Mouse (Mus musculus) heart, adult 2 months (tissue): ENCODE data around the gene Mogat2. TPM values are rescaled to one million over a fixed set of nuclear protein-coding genes. Genes with fewer than 3 reads are reported as not detected.

Source experiments
- DNase-seq, 2 experiments: peaks; one replicate each; pipeline ENCODE4 v3.0.0; 2021
- H3K27ac ChIP-seq: fragments of 200-600 bp; 2 replicates; pipeline ENCODE4 v1.8.1; 2022
- H3K27me3 ChIP-seq: fragments of 200-500 bp; 2 replicates; pipeline ENCODE4 v1.6.1; 2012; ENCODE audit warnings: mild to moderate bottlenecking, low read length, inconsistent platforms, mixed read lengths; ENCODE audit not compliant: control insufficient read depth, insufficient read depth
- H3K36me3 ChIP-seq: fragments of 200-500 bp; 2 replicates; pipeline ENCODE4 v1.6.1; 2012; ENCODE audit warnings: low read length, inconsistent platforms; ENCODE audit not compliant: control insufficient read depth, insufficient read depth
- H3K4me1 ChIP-seq: fragments of 200-500 bp; 2 replicates; pipeline ENCODE4 v1.6.1; 2011; ENCODE audit warnings: low read length; ENCODE audit not compliant: control insufficient read depth, insufficient read depth
- H3K4me3 ChIP-seq: fragments of 200-600 bp; 2 replicates; pipeline ENCODE4 v1.8.1; 2022
- H3K79me2 ChIP-seq: fragments of 200-500 bp; replicated peaks from 2 replicates; pipeline ENCODE4 v1.6.1; 2012; ENCODE audit warnings: mild to moderate bottlenecking, inconsistent platforms, low read length, moderate library complexity, mixed read lengths; ENCODE audit not compliant: control insufficient read depth, insufficient read depth
- H3K9ac ChIP-seq: fragments of 200-500 bp; 2 replicates; pipeline ENCODE4 v1.6.1; 2012; ENCODE audit warnings: low read depth, mild to moderate bottlenecking, control low read depth, inconsistent platforms, low read length, mixed read lengths
- CTCF ChIP-seq: fragments of 200-600 bp; IDR thresholded peaks from 2 replicates; pipeline ENCODE4 v1.8.1; 2022; ENCODE audit warnings: antibody characterized with exemption, mild to moderate bottlenecking, moderate library complexity
- EP300 ChIP-seq: fragments of 200-500 bp; IDR thresholded peaks from 2 replicates; pipeline ENCODE4 v1.6.1; 2011; ENCODE audit warnings: low read depth, low read length, control low read depth; ENCODE audit not compliant: insufficient read depth
- POLR2A ChIP-seq: fragments of 200-500 bp; IDR thresholded peaks from 2 replicates; pipeline ENCODE4 v1.6.1; 2011; ENCODE audit warnings: mild to moderate bottlenecking, low read depth, low read length, control low read depth; ENCODE audit not compliant: insufficient read depth
- WGBS: fragments of 180-500 bp; shearing (Covaris S2); methylation state at CpG from one replicate; pipeline ENCODE4 v1.1.7; 2018; 5-methylcytosine and 5-hydroxymethylcytosine counted together
- intact Hi-C: fragments of 180-260 bp; cut with DNase I; formaldehyde crosslinking; loops from one replicate; pipeline ENCODE4 v1.15.1; 2025
- polyA plus RNA-seq: library from polyadenylated mRNA; depleted of rRNA; stranded (reverse); fragments of >200 nt; gene quantifications from 2 replicates; pipeline ENCODE4 v1.2.3, GENCODE M21; 2012
- total RNA-seq, 2 experiments: library from RNA; stranded (reverse); gene quantifications; 2 replicates each; pipeline ENCODE4 v1.2.3; 2021

Mogat2 gene
- total and polyA plus RNA-seq, 3 experiments = 0.47 TPM; not detected in 2

- Histone ChIP-seq H3K9ac (no peak overlapping the region), H3K4me3 (no peak overlapping the region), H3K4me1 (no peaks in the 10 kb centered on the region), H3K27me3 (no peaks in the 10 kb centered on the region), H3K27ac (no peak overlapping the region), H3K79me2 (no peaks in the 10 kb centered on the region), H3K36me3 (no peaks in the 10 kb centered on the region)
- intact Hi-C loops = no loop called here
- DNase-seq = no peak
- TF ChIP-seq CTCF (no peak), EP300 (no peak), POLR2A (no peak)
These were observed 47.0 kb downstream of the Mogat2 start for GRCm38 (mm10) chr7:99191411-99191810.

- Histone ChIP-seq H3K79me2 (no peaks in the 10 kb centered on the region), H3K36me3 (no peaks in the 10 kb centered on the region), H3K4me1 (no peaks in the 10 kb centered on the region), H3K27ac (no peak overlapping the region), H3K27me3 (no peaks in the 10 kb centered on the region), H3K4me3 (no peak overlapping the region), H3K9ac (no peak overlapping the region)
- intact Hi-C loops = no loop called here
- TF ChIP-seq POLR2A = no peak
- no peak for TF ChIP-seq CTCF
- no peak for TF ChIP-seq EP300
- WGBS = 66% methylated on average over 5 of the region's 5 CpGs
- no peak for DNase-seq
These were observed 48.5 kb downstream of the Mogat2 start for GRCm38 (mm10) chr7:99189885-99190284.

- peak in 1 of 2 experiments; percentile 15 for DNase-seq
- Histone ChIP-seq H3K27ac (no peak overlapping the region), H3K79me2 (no peaks in the 10 kb centered on the region), H3K9ac (no peak overlapping the region), H3K4me1 (no peaks in the 10 kb centered on the region), H3K27me3 (no peaks in the 10 kb centered on the region), H3K36me3 (no peaks in the 10 kb centered on the region), H3K4me3 (no peak overlapping the region)
- 84% methylated on average over 6 of the region's 6 CpGs for WGBS
- intact Hi-C loops = no loop called here
- TF ChIP-seq CTCF (no peak), POLR2A (no peak), EP300 (no peak)
These were observed 49.8 kb downstream of the Mogat2 start for GRCm38 (mm10) chr7:99188630-99189029.

- Histone ChIP-seq H3K79me2 (no peaks in the 10 kb centered on the region), H3K4me3 (no peak overlapping the region), H3K9ac (no peak overlapping the region), H3K27ac (no peak overlapping the region), H3K27me3 (no peaks in the 10 kb centered on the region), H3K36me3 (no peaks in the 10 kb centered on the region), H3K4me1 (no peaks in the 10 kb centered on the region)
- TF ChIP-seq CTCF = no peak
- TF ChIP-seq EP300 = 0 out of 2 replicates have a peak, but pooled peaks have one; percentile 58
- 60% methylated on average over 5 of the region's 5 CpGs for WGBS
- intact Hi-C loops = no loop called here
- peak; percentile 27 to 56 for DNase-seq
These were observed 51.0 kb downstream of the Mogat2 start for GRCm38 (mm10) chr7:99187451-99187850.

GRCm38 (mm10) chr7:99185405-99185804 lies 53.0 kb downstream of the Mogat2 start:
- H3K4me1 ChIP-seq = no peaks in the 10 kb centered on the region
- 86% methylated on average over 3 of the region's 3 CpGs for WGBS
- intact Hi-C loops = no loop called here
- H3K36me3 ChIP-seq = no peaks in the 10 kb centered on the region
- no peak overlapping the region for H3K4me3 ChIP-seq
- no peak overlapping the region for H3K9ac ChIP-seq
- TF ChIP-seq POLR2A (no peak), EP300 (no peak), CTCF (no peak)
- H3K79me2 ChIP-seq = no peaks in the 10 kb centered on the region
- H3K27ac ChIP-seq = no peak overlapping the region
- DNase-seq = no peak
- H3K27me3 ChIP-seq = no peaks in the 10 kb centered on the region

- intact Hi-C loops = loop anchor here (2.0 to 5.0 kb wide), 2 partner anchors 17 to 44 kb away; no protein-coding TSS in a partner anchor
- no peak for TF ChIP-seq POLR2A
- no peak for TF ChIP-seq CTCF
- no peak for TF ChIP-seq EP300
- H3K36me3 ChIP-seq = no peaks in the 10 kb centered on the region
- 78% methylated on average over 6 of the region's 6 CpGs for WGBS
- no peak overlapping the region for H3K4me3 ChIP-seq
- no peaks in the 10 kb centered on the region for H3K79me2 ChIP-seq
- no peaks in the 10 kb centered on the region for H3K27me3 ChIP-seq
- no peak overlapping the region; the same call in 1 of the 2 replicates for H3K27ac ChIP-seq
- H3K9ac ChIP-seq = no peak overlapping the region
- no peaks in the 10 kb centered on the region for H3K4me1 ChIP-seq
- DNase-seq = peak in 1 of 2 experiments; percentile 20
These were observed 54.7 kb downstream of the Mogat2 start for GRCm38 (mm10) chr7:99183751-99184150.
